Mouse (Mus musculus) CD4-positive, CD25-positive, alpha-beta regulatory T cell, adult 4 months (primary cell): ENCODE results near the gene Cdkn2d. TPM values are rescaled to one million over a fixed set of nuclear protein-coding genes. Genes with fewer than 3 reads are reported as not detected.

Source experiments
- ATAC-seq: one replicate; pipeline ENCODE4 v1.8.0; 2017
- polyA plus RNA-seq, 2 experiments: library from polyadenylated mRNA; unstranded; fragments of 100-300 nt; shearing (Covaris generic); gene quantifications; one replicate each; pipeline ENCODE4 v1.2.1; 2017

Cdkn2d gene
- polyA plus RNA-seq, 2 experiments from 2014 or later, result 124 to 126 TPM

- ATAC-seq, result no peak
Observed at GRCm38 (mm10) chr9:21243826-21244427, 47.3 kb downstream of the Cdkn2d start.

- ATAC-seq, result peak; percentile 68
Observed at GRCm38 (mm10) chr9:21241343-21241742, 49.9 kb downstream of the Cdkn2d start.

GRCm38 (mm10) chr9:21239465-21239848, 51.8 kb downstream of the Cdkn2d start:
- ATAC-seq, result no peak

- ATAC-seq, result peak; percentile 68
Observed at GRCm38 (mm10) chr9:21238733-21239464, 52.3 kb downstream of the Cdkn2d start, which contains the start of gene Keap1. TSS of gene Keap1 (minus strand) at chr9:21239361.

Other genes with a start within 250 kb of the Cdkn2d start
- 1 to 10 TPM in 1 of 2 experiments, not detected in 1; 1.4 TPM for gene Zglp1, start 224.3 kb downstream of the Cdkn2d start, polyA plus RNA-seq
- under 1 TPM in 1 of 2 experiments, not detected in 1; 0.75 TPM for gene Gm49373, start 218.3 kb downstream of the Cdkn2d start, polyA plus RNA-seq
- gene Fdx1l, start 217.8 kb downstream of the Cdkn2d start, polyA plus RNA-seq, result 10 to 100 TPM; 13.9 to 16.5 TPM
- 1 to 10 TPM in 1 of 2 experiments, under 1 TPM in 1; 0.20 to 2.9 TPM for gene Gm38431, start 199.4 kb downstream of the Cdkn2d start, polyA plus RNA-seq
- gene Raver1, start 199.4 kb downstream of the Cdkn2d start, polyA plus RNA-seq, result 10 to 100 TPM; 18.5 to 21.1 TPM
- gene Tyk2, start 160.2 kb downstream of the Cdkn2d start, polyA plus RNA-seq, result 10 to 100 TPM; 35.2 to 77.5 TPM
- gene Cdc37, start 141.4 kb downstream of the Cdkn2d start, polyA plus RNA-seq, result 100 to 1,000 TPM; 100 to 115 TPM
- 1 to 10 TPM in 1 of 2 experiments, under 1 TPM in 1; 0.67 to 1.3 TPM for gene Pde4a, start 125.7 kb downstream of the Cdkn2d start, polyA plus RNA-seq
- 10 to 100 TPM; 20.1 to 43.4 TPM for gene Keap1, start 52.0 kb downstream of the Cdkn2d start, polyA plus RNA-seq
- gene S1pr5, start 43.0 kb downstream of the Cdkn2d start, polyA plus RNA-seq, result under 1 TPM in 1 of 2 experiments, not detected in 1; 0.12 TPM
- gene Atg4d, start 26.1 kb downstream of the Cdkn2d start, polyA plus RNA-seq, result 10 to 100 TPM; 25.3 to 29.8 TPM
- 10 to 100 TPM; 25.2 to 45.3 TPM for gene Kri1, start 3.4 kb downstream of the Cdkn2d start, polyA plus RNA-seq
- 1 to 10 TPM; 2.4 to 2.9 TPM for gene Ap1m2, start 20.9 kb upstream of the Cdkn2d start, polyA plus RNA-seq
- gene Slc44a2, start 29.3 kb upstream of the Cdkn2d start, polyA plus RNA-seq, result 100 to 1,000 TPM; 242 to 364 TPM
- gene Ilf3, start 76.5 kb upstream of the Cdkn2d start, polyA plus RNA-seq, result 100 to 1,000 TPM; 127 to 203 TPM
- 10 to 100 TPM; 32.1 to 46.9 TPM for gene Qtrt1, start 120.4 kb upstream of the Cdkn2d start, polyA plus RNA-seq
- gene Dnm2, start 133.5 kb upstream of the Cdkn2d start, polyA plus RNA-seq, result 100 to 1,000 TPM in 1 of 2 experiments, 10 to 100 TPM in 1; 97.0 to 119 TPM
- gene Tmed1, start 218.8 kb upstream of the Cdkn2d start, polyA plus RNA-seq, result 1 to 10 TPM; 6.4 to 8.2 TPM
- 10 to 100 TPM; 51.6 to 60.4 TPM for gene AB124611, start 234.8 kb upstream of the Cdkn2d start, polyA plus RNA-seq